Mouse (Mus musculus): ENCODE data around the gene Lepr.

Gene Lepr

GRCm38 (mm10) chr4:101717367-101718121 lies at the start of gene Lepr:
Gene Lepr, plus strand, starts transcription at chr4:101717404.
- DNase-seq (ENCODE audit: low spot score in 2 of 2): peak in 1 of 2 experiments; percentile 5

DNA sequence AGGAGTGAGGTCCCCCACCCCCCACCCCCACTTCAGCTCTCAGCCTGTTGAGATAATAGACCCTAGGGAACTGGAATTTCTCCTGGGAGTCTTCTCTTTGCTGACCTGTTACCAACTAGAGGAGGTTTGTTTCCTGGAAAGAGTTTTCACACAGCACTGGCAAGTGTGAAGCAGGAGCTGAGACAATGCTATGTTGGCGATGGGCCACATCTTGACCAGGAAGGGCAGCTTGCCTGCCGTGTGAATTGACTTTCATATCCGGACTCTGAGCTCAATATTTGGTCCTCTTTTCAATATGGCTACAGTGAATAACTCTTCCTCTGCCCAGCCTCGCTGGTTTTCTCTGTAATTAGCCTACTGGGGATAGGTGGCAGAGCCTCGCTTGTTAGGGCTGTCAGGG lies 48.0 kb upstream of the Lepr start:
- no peak for DNase-seq (ENCODE audit: low spot score in 2 of 2)

DNA sequence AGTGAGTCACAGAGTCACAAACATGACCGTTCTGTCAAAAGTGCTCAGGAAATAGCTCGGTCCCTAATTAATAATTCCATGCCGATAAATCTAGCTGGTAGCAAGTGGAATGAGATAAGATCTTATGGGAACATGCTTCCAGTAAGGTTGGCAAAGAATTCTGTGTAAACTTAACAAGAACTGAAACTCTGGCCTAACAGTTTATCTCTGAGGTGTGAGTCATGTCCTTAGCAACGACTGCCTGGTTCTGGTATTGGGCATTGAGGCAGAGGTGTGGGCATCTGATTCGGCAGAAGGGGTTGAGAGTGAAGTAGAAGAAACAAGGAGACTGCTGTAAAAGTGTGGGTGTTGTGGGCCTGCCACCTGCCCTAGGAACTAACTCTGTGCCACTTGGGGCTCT lies 47.4 kb upstream of the Lepr start:
- no peak for DNase-seq (ENCODE audit: low spot score in 2 of 2)

DNA sequence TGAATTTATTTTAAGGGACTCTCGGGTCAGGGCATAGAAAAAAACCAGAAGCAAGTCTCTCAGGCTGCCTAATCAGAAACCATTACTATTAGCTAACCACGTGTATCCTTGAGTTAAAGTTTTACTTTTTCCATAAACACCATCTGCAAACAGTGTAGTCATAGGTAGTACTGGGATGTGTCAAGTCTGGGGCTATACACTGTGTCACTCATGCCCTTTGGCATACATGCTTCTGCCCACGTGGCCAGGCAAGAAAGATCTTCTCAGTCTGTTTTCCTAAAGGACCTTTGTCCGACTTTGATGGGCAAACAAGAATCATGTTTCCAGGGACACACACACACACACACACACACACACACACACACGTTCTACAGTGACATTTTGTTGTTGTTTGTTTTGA lies 42.4 kb upstream of the Lepr start:
- no peak for DNase-seq (ENCODE audit: low spot score in 2 of 2)

DNA sequence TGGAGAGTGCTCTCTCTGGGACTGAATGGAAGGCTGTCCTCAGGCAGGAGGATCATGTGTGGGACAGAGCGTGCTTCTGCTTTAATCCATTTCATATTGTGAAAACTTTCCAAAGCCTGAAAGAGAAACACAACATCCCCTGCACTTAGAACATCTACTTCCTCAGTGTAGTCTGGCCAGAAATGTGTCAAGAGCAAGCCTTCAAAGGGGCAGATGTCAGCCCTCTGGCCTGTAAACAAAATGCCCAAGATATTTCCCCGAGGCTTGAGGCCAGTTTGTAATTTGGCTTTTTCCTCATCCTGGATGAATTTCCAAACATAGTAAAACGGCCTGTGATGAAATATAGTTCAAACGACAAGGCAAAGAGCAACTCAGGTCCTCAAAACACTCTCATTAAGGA lies 41.5 kb upstream of the Lepr start:
- no peak for DNase-seq (ENCODE audit: low spot score in 2 of 2)

- no peak for DNase-seq (ENCODE audit: low spot score in 2 of 2)
Measured at GRCm38 (mm10) chr4:101682620-101683019, 34.6 kb upstream of the Lepr start.

- DNase-seq (ENCODE audit: low spot score in 2 of 2): no peak
Measured at GRCm38 (mm10) chr4:101683086-101683485, 34.1 kb upstream of the Lepr start.

DNA sequence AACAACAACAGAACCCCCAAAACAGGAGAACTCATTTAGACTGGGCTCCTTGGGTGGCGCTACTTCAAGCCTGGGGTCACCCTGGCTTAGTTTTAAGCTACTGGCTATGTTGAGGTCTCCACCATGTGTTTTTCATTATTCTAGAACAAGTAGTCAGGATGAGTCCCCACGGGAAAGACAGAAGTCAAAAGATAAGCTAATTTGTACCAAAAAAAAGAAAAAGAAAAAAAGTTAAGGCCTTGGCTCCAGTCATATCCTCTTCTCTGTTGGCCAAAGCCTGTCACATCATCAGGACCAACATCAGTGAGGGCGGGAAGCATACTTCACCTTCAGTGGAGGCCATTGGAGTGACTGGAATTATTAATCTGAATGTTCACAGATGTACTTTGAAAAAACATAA lies 32.4 kb upstream of the Lepr start:
- no peak for DNase-seq (ENCODE audit: low spot score in 2 of 2)

GRCm38 (mm10) chr4:101686227-101686810 lies 30.9 kb upstream of the Lepr start:
- no peak for DNase-seq (ENCODE audit: low spot score in 2 of 2)

GRCm38 (mm10) chr4:101689241-101689640 lies 28.0 kb upstream of the Lepr start:
- DNase-seq (ENCODE audit: low spot score in 2 of 2): no peak

- DNase-seq (ENCODE audit: low spot score in 2 of 2): no peak
Measured at GRCm38 (mm10) chr4:101689645-101690044, 27.6 kb upstream of the Lepr start.

- DNase-seq (ENCODE audit: low spot score in 2 of 2): no peak
Measured at GRCm38 (mm10) chr4:101692892-101693291, 24.3 kb upstream of the Lepr start.

GRCm38 (mm10) chr4:101694529-101694928 lies 22.7 kb upstream of the Lepr start:
- DNase-seq (ENCODE audit: low spot score in 2 of 2): no peak

DNA sequence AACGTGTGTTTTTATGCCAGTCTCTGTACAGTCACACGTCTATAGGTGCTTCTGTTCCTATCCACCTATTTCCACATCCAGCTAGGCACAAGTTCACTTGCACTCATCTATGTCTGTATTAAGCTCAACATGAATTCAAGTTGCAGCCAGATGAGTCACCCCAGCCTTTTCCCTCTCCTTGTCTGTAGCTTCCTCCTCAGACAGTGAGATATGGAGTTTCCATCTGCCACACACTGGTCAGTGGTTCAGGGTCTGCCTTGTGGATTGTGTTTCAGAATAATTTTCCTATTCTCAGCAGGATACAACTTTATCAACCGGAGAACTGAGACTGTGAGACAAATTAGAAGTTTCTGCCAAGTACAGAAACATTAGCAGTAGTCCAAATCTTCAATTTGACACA lies 20.0 kb upstream of the Lepr start:
- no peak for DNase-seq (ENCODE audit: low spot score in 2 of 2)

GRCm38 (mm10) chr4:101699423-101699822 lies 17.8 kb upstream of the Lepr start:
- no peak for DNase-seq (ENCODE audit: low spot score in 2 of 2)

- no peak for DNase-seq (ENCODE audit: low spot score in 2 of 2)
Measured at GRCm38 (mm10) chr4:101700892-101701640, 16.1 kb upstream of the Lepr start.

- no peak for DNase-seq (ENCODE audit: low spot score in 2 of 2)
Measured at GRCm38 (mm10) chr4:101705325-101705724, 11.9 kb upstream of the Lepr start.

GRCm38 (mm10) chr4:101707234-101707633 lies 10.0 kb upstream of the Lepr start:
- no peak for DNase-seq (ENCODE audit: low spot score in 2 of 2)

DNA sequence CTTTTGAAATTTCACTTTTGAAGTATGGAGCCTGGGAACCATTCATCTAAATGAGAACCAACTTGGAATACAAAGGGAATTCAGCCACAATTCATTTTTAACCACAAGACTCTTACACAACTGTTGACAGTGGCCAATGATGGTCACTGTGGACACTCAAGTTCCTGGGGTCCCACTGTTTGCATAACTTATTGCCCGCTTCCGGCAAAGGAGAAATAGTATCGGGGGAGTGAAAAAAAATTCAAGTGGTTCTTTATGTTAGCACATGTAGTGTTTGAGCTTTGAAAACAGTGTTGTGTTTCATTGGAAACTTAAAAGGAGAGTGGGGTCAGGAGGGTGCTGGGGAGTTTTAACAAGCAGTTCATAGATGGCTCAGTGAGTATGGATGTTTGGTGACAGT lies 9.3 kb upstream of the Lepr start:
- no peak for DNase-seq (ENCODE audit: low spot score in 2 of 2)

DNA sequence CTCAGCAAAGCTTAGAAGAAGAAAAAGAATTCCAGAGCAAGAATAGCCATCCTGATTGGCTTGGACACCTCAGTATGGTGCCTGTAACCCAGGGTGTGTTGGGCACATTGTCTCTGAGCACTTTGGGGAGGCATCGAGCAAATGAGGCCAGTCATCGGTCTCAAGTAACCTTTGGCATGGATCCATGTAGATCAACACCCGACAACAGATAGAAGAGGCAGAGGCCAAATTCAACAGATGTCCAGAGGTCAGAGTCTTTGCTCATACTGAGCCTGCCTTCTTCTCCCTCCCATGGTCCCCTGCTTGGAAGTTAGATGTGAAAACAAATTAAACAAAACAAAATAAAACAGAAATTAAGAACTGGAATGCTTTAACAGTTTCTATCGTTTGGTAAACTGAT lies 6.8 kb upstream of the Lepr start:
- no peak for DNase-seq (ENCODE audit: low spot score in 2 of 2)

DNA sequence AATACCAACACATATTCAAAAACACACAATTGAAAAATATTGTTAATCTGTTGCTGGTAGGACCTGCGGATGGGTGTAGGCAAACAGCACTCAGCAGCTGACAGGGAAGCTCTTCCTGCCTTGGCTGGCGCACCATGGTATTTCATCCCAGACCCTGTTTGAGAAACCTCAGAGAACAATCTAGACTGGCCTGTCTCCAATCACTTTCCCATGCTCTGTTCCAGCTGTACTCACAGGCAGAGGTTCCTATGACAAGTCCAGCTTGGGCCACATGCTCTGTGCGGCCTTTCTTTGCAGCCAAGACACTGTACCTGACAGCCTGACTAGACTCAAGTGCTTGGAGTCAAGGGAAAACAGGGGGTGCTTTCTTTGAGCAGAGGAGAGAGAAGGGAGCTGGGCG lies 6.1 kb upstream of the Lepr start:
- DNase-seq (ENCODE audit: low spot score in 2 of 2): no peak

DNA sequence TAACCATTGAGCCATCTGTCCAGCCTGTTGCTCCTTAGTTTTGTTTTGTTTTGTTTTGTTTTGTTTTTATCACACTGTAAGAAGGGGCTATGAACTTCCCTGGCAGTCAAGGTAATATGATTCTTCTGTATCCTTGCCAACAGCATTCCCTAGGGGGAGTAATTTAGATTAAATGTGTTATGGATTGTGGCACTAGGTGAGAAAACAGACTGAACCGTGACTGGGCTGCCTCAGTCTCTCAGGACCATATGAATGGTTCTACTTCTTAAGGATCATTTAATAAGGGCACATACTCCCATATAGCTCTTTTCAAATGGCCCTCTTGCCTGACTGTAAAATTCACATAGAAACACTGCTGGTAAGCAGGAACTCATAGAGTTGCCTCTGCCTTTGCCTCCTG lies 4.6 kb upstream of the Lepr start:
- no peak for DNase-seq (ENCODE audit: low spot score in 2 of 2)

GRCm38 (mm10) chr4:101715302-101715701 lies 1.9 kb upstream of the Lepr start:
- no peak for DNase-seq (ENCODE audit: low spot score in 2 of 2)

Data from urinary bladder, adult 18-20 months (tissue).